Mouse (Mus musculus) small intestine, adult 2 months (tissue): ENCODE measurements at regions not wholly inside any gene's neighbourhood (a gene's known extent, or its start where the extent isn't known, plus 50 kb on each side); places are given as distances from the start of the nearest gene placed in this dataset.

ENCODE experiments used
- CTCF ChIP-seq: fragments of 200-500 bp; IDR thresholded peaks from 2 replicates; pipeline ENCODE4 v1.5.1; 2012; ENCODE audit warnings: low read depth, mild to moderate bottlenecking, control low read depth, inconsistent platforms, low read length, moderate library complexity, mixed read lengths; ENCODE audit not compliant: insufficient replicate concordance, insufficient read length; ENCODE audit errors: extremely low read depth
- POLR2A ChIP-seq: fragments of 200-500 bp; IDR thresholded peaks from 2 replicates; pipeline ENCODE4 v1.6.1; 2012; ENCODE audit warnings: low read depth, mild to moderate bottlenecking, control low read depth, inconsistent platforms, low read length, moderate library complexity

GRCm38 (mm10) chrX:10904072-10904471 lies 189.3 kb downstream of the Mid1ip1 start:
- TF ChIP-seq CTCF (no peak), POLR2A (no peak)
